Mouse (Mus musculus) CD4-positive, CD25-positive, alpha-beta regulatory T cell, adult 9 weeks (primary cell): ENCODE results near the gene Gm20792. TPM values are rescaled to one million over a fixed set of nuclear protein-coding genes. Genes with fewer than 3 reads are reported as not detected.

Experiments used
- polyA plus RNA-seq: library from polyadenylated mRNA; unstranded; fragments of 100-300 nt; shearing (Covaris generic); gene quantifications from one replicate; pipeline ENCODE4 v1.2.1, GENCODE M21; 2017

Gene Gm20792
- polyA plus RNA-seq, result not detected

DNA sequence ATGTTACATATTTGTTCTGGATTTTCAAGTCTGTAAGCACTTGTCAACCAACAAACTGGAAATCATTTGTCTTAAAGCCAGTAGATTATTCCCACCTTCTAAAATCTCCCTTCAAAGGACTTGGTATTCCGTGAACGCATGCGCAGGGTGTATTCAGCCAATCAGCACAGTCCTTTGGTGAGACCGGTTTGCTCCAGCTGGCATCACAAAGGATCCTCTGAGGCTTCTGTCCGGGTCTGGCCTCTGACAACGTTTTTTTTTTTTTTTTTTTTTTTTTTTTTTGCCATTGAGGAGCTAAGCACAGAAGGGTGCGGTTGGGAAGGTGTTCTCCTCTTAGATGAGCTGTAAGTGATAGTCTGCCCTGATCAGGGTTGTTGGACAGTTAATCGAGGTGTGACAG lies at the start of gene Gm20792:
Gene Gm20792, plus strand, starts transcription at position 301 of the 400 bp plus-strand sequence.

